Mouse (Mus musculus) stomach, embryonic 16.5 days (tissue): ENCODE results near the gene Cbx1. TPM values are rescaled to one million over a fixed set of nuclear protein-coding genes. Genes with fewer than 3 reads are reported as not detected.
"Not testable (repeated sequence)": the region's sequence is repeated elsewhere in the genome, so short reads cannot be mapped to it uniquely, and the experiment has no call there.

Experiments
- ATAC-seq: fragments of 200-750 bp; cut with Nextera tagmentation; 2 replicates; pipeline ENCODE4 v1.8.0; 2017; ENCODE audit warnings: moderate number of reproducible peaks, moderate TSS enrichment; ENCODE audit not compliant: insufficient read depth, low FRiP score
- H3K27ac ChIP-seq: fragments of 300-500 bp; sonication (generic); 2 replicates; pipeline ENCODE4 v1.5.1; 2014; ENCODE audit warnings: low read length
- H3K27me3 ChIP-seq: fragments of 300-500 bp; sonication (generic); 2 replicates; pipeline ENCODE4 v1.6.1; 2014; ENCODE audit warnings: low read length, control low read depth, mixed read lengths; ENCODE audit not compliant: control insufficient read depth, insufficient read depth
- H3K36me3 ChIP-seq: fragments of 300-500 bp; sonication (generic); 2 replicates; pipeline ENCODE4 v1.6.1; 2014; ENCODE audit warnings: low read length; ENCODE audit not compliant: control insufficient read depth, insufficient read depth
- H3K4me1 ChIP-seq: fragments of 300-500 bp; sonication (generic); 2 replicates; pipeline ENCODE4 v1.6.1; 2014; ENCODE audit warnings: low read length, control low read depth, mixed read lengths; ENCODE audit not compliant: control insufficient read depth, insufficient read depth
- H3K4me2 ChIP-seq: fragments of 300-500 bp; sonication (generic); 2 replicates; pipeline ENCODE4 v1.6.1; 2014; ENCODE audit warnings: low read depth, low read length, mixed read lengths
- H3K4me3 ChIP-seq: fragments of 300-500 bp; sonication (generic); replicated peaks from 2 replicates; pipeline ENCODE4 v1.5.1; 2014; ENCODE audit warnings: mild to moderate bottlenecking, low read length
- H3K9ac ChIP-seq: fragments of 300-500 bp; sonication (generic); 2 replicates; pipeline ENCODE4 v1.6.1; 2014; ENCODE audit warnings: low read length
- H3K9me3 ChIP-seq: fragments of 300-500 bp; sonication (generic); replicated peaks from 2 replicates; pipeline ENCODE4 v1.6.1; 2016; ENCODE audit warnings: low read length, control low read depth; ENCODE audit not compliant: control insufficient read depth
- WGBS: fragments of 180-500 bp; shearing (Covaris S2); extraction: QIAGEN DNeasy Blood & Tissue Kit; methylation state at CpG from one replicate; pipeline ENCODE4 v1.1.7; 2014; 5-methylcytosine and 5-hydroxymethylcytosine counted together
- microRNA counts: library from miRNA; unstranded; fragments of <30 nt; microRNA quantifications from one replicate; lab custom pipeline; 2016
- microRNA-seq: library from miRNA; unstranded; fragments of <30 nt; microRNA quantifications from one replicate; pipeline ENCODE4, GENCODE M21; 2016
- polyA plus RNA-seq: library from polyadenylated mRNA; unstranded; fragments of >200 nt; fragmentation: Nextera tagmentation; extraction: Ambion mirVana; gene quantifications from 2 replicates; pipeline ENCODE4 v1.2.1, GENCODE M21; 2015

Gene Cbx1
- polyA plus RNA-seq, 1 experiment from 2014 or later: 75.1 TPM

DNA sequence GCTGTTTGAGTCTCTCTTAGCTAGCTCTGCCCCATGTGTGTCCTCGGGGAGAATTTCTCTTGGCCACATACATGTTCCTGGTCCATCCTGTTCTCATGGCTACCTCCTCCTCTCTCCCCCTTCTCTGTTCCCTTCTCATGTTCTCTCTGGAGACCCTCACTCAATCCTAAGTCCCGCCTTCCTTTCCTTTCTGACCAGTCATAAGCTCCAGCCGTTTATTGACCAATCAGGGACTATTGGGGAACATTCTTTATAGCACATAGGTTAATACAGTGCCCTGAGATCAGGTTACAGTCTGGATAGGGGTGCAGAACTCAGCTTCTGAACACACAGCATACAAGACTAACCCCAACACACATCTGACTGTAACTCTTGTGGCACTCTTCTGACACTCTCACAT lies 58.3 kb downstream of the Cbx1 start:
- 47% methylated on average over 3 of the region's 3 CpGs for WGBS
- no peak for ATAC-seq
- Histone ChIP-seq H3K36me3 (no peaks in the 10 kb centered on the region), H3K27me3 (no peaks in the 10 kb centered on the region), H3K9ac (no peak overlapping the region), H3K4me1 (peaks cover 7% of the 10 kb centered on the region; the same call in 1 of the 2 replicates), H3K4me2 (no peak overlapping the region), H3K4me3 (no peak overlapping the region), H3K27ac (no peak overlapping the region), H3K9me3 (no peaks in the 10 kb centered on the region; the same call in 1 of the 2 replicates)

DNA sequence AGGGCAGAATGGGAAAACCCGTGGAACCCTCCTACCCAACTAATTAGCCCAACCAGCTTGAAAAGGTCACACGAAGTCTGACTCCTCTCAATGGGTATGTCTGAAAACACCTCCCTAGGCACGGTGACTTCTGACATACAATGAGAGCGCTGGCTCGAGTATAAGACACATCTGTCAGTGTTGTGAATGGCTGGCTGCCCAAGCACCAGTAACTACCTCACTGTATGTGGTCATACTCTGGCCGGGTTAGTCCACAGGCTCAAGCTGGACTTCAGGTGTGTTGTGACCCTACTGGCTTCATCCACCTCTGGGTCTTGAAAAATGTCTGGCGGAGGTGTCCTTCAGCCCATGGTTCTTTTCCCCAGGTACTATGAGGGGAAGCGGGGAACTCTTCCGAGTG lies 59.8 kb downstream of the Cbx1 start:
- no peak overlapping the region for H3K4me2 ChIP-seq

DNA sequence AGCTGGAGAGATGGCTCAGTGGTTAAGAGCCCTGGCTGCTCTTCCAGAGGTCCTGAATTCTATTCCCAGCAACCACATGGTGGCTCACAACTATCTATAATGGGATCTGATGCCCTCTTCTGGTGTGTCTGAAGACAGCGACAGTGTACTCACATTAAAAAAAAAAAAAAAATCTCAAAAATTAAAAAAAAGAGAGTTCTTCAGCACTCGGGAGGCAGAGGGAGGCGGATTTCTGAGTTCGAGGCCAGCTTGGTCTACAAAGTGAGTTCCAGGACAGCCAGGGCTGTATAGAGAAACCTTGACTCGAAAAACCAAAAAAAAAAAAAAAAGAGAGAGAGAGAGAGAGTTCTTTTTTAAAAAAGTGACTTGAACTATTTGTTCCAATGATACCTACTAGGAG lies 60.2 kb downstream of the Cbx1 start:
- H3K4me2 ChIP-seq: peak overlapping the region; percentile 75
- ATAC-seq, H3K9me3 ChIP-seq, H3K36me3 ChIP-seq, H3K4me1 ChIP-seq, H3K27me3 ChIP-seq: not testable (repeated sequence)
- whole genome bisulfite sequencing: 73% methylated on average over 5 of the region's 5 CpGs
- H3K9ac ChIP-seq: peak overlapping the region; percentile 84; the same call in 1 of the 2 replicates
- peak overlapping the region; percentile 72 for H3K4me3 ChIP-seq
- peak overlapping the region; percentile 72; the same call in 1 of the 2 replicates for H3K27ac ChIP-seq

More for the DNA sequence above, 59.8 kb downstream of the Cbx1 start:
- Histone ChIP-seq H3K27ac (no peak overlapping the region), H3K4me1 (peaks cover 7% of the 10 kb centered on the region; the same call in 1 of the 2 replicates), H3K4me3 (no peak overlapping the region), H3K9ac (no peak overlapping the region), H3K9me3 (no peaks in the 10 kb centered on the region; the same call in 1 of the 2 replicates), H3K36me3 (no peaks in the 10 kb centered on the region), H3K27me3 (no peaks in the 10 kb centered on the region)
- no peak for ATAC-seq
- WGBS: 66% methylated on average over 9 of the region's 9 CpGs

DNA sequence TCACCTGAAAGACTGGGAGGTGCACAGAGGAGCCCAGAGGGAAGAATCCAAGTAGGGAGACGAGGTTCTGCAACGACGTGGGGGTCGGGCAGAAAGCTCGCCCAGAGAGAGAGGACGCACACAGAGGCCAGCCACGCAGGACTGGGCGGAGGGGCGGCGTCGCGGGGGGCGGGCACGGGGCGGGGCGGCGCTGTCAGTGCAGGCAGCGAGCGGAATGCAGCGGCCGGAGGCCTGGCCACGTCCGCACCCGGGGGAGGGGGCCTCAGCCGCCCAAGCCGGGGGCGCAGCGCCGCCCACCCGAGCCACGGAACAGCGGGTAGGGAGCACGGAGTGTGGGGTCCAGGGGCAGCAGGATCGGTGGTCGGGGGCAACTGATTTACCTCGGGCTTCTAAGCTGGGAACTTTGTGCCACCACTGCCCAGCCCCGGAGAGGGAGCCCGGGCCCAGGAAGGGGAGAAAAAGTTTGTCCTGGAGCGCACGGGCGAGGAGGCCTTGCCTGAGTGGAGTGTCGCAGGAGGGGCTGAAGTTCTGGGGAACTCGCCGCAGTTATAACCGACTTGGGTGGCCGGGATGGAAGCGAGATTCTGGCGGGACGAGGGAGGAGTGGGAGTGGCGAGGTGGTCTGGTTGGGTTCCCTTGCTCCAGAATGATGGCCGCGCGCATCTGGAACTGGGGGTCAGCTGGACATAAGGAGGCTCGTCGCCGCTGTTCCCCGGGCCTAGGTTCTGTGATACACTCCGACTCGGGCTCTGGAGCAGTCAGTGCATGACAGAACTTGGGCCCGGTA lies 60.9 kb downstream of the Cbx1 start, which contains the start of gene Copz2:
Gene Copz2 (plus strand): TSS at position 190 of the 787 bp plus-strand sequence.
- H3K27ac ChIP-seq: peak within 1 kb of the TSS; percentile 75
- H3K9ac ChIP-seq: peak within 1 kb of the TSS; percentile 84
- H3K4me3 ChIP-seq: peak within 1 kb of the TSS; percentile 72
- peak within 1 kb of the TSS; percentile 75 for H3K4me2 ChIP-seq
- no peaks in the 10 kb centered on the region for H3K36me3 ChIP-seq
- H3K27me3 ChIP-seq: no peaks in the 10 kb centered on the region
- ATAC-seq: peak; percentile 92
- peaks cover 7% of the 10 kb centered on the region; the same call in 1 of the 2 replicates for H3K4me1 ChIP-seq
- whole genome bisulfite sequencing: 1% methylated on average over 54 of the region's 60 CpGs
- no peaks in the 10 kb centered on the region; the same call in 1 of the 2 replicates for H3K9me3 ChIP-seq

DNA sequence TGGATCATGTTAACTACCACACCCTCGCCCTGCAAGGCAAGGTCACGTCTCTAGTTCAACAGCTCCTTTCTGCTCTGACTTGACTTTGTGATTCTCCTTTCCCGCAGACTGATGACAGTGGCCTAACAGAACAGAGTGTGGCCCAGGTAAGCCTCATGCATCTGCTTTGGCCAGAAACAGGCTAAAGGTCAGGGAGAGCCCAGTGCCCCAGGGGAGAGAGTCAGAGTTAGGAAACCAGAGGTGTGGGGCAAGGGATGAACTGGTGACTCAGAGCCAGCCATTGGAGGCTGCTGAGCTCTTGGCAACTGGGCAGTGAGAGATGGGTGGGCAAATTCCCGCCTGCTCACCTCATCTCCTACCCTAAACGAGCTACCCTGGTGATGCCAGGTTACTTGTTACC lies 68.5 kb downstream of the Cbx1 start:
- Histone ChIP-seq H3K9me3 (no peaks in the 10 kb centered on the region), H3K27me3 (no peaks in the 10 kb centered on the region), H3K36me3 (no peaks in the 10 kb centered on the region), H3K27ac (no peak overlapping the region), H3K4me1 (peaks cover 11% of the 10 kb centered on the region; the same call in 1 of the 2 replicates), H3K4me2 (no peak overlapping the region), H3K4me3 (no peak overlapping the region), H3K9ac (no peak overlapping the region)
- ATAC-seq: no peak
- WGBS: 69% methylated on average over 5 of the region's 5 CpGs

MicroRNA genes within 50 kb of the gene (microRNA counts, 519-probe panel; counts per million panel counts)
- 3,958 counts per million, percentile 92 among the panel's probes with 10 or more counts for microRNA mmu-miR-152 (lab: Ali Mortazavi, UCI)

Small RNA genes lying within 50 kb of the gene (microRNA-seq; reads per million reads assigned to microRNA genes)
- gene Mir152: 264 reads per million, percentile 65 among the genes with 10 or more reads in this experiment

Other genes starting within 250 kb of the Cbx1 start
- gene Snx11, start 11.6 kb upstream of the Cbx1 start, polyA plus RNA-seq: 14.6 and 14.9 TPM in 2 replicates
- gene Nfe2l1, start 40.8 kb downstream of the Cbx1 start, polyA plus RNA-seq: 64.8 and 65.7 TPM in 2 replicates
- 124 and 136 TPM in 2 replicates for gene Copz2, start 60.7 kb downstream of the Cbx1 start, polyA plus RNA-seq
- 68.7 and 75.0 TPM in 2 replicates for gene Cdk5rap3, start 127.4 kb downstream of the Cbx1 start, polyA plus RNA-seq
- 70.8 and 81.7 TPM in 2 replicates for gene Prr15l, start 139.0 kb downstream of the Cbx1 start, polyA plus RNA-seq
- 70.7 and 76.8 TPM in 2 replicates for gene Pnpo, start 154.9 kb downstream of the Cbx1 start, polyA plus RNA-seq
- 13.4 and 14.6 TPM in 2 replicates for gene Sp2, start 193.8 kb downstream of the Cbx1 start, polyA plus RNA-seq
- gene Sp6, start 224.3 kb downstream of the Cbx1 start, polyA plus RNA-seq: 6.1 and 9.7 TPM in 2 replicates
- gene Scrn2, start 240.8 kb downstream of the Cbx1 start, polyA plus RNA-seq: 20.3 and 20.7 TPM in 2 replicates